Mouse (Mus musculus): Measurements from ENCODE around the gene Anxa5.

DNA sequence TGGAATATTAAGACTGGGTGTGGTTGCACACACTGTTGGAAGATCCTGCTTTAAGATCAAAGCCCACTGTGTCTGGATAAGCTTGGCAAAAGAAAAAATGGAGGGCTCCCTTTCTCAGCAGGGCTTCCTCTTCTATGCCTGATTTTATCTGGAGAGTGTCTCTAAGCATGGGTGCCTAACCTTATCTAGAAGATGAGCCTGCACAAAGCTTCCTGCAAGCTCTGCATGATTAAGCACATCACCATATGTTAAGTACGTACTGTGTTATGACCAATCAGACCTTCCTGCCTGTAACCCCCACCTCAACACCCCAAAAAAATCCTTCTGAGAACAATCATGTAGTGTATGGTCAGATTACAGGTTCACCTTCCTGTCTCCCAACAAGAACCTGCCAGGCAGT lies 45.3 kb downstream of the Anxa5 start:
- no peak for TF ChIP-seq POLR2A (IDR thresholded peaks at IDR 0.05; ENCODE audit: insufficient read depth, low read length)
- TF ChIP-seq EP300 (IDR thresholded peaks at IDR 0.05; ENCODE audit: insufficient read depth, low read depth, low read length) = no peak
